Mouse (Mus musculus) left cerebral cortex, adult 2 months (tissue): Measurements from ENCODE around the gene Slc11a1. TPM values are rescaled to one million over a fixed set of nuclear protein-coding genes. Genes with fewer than 3 reads are reported as not detected.

Experiments used
- DNase-seq, 2 experiments: peaks; one replicate each; pipeline ENCODE4 v3.0.0; 2021 to 2022; ENCODE audit warnings: low spot score in 2 of 2, mixed read lengths in 1 of 2; ENCODE audit errors: extremely low spot score in 1 of 2
- H3K27ac ChIP-seq: fragments of 200-600 bp; 2 replicates; pipeline ENCODE4 v1.8.1; 2022
- H3K4me3 ChIP-seq: fragments of 200-600 bp; 2 replicates; pipeline ENCODE4 v1.8.1; 2022
- CTCF ChIP-seq: fragments of 200-600 bp; IDR thresholded peaks from 2 replicates; pipeline ENCODE4 v1.8.1; 2022; ENCODE audit warnings: antibody characterized with exemption, mild to moderate bottlenecking, moderate library complexity
- intact Hi-C: fragments of 180-260 bp; cut with DNase I; formaldehyde crosslinking; loops from one replicate; pipeline ENCODE4 v1.15.1; 2025
- total RNA-seq, 2 experiments: library from RNA; stranded (reverse); gene quantifications; 2 replicates each; pipeline ENCODE4 v1.2.3; 2021

Gene Slc11a1
- total RNA-seq, 2 experiments from 2014 or later: 5.0 to 5.4 TPM

DNA sequence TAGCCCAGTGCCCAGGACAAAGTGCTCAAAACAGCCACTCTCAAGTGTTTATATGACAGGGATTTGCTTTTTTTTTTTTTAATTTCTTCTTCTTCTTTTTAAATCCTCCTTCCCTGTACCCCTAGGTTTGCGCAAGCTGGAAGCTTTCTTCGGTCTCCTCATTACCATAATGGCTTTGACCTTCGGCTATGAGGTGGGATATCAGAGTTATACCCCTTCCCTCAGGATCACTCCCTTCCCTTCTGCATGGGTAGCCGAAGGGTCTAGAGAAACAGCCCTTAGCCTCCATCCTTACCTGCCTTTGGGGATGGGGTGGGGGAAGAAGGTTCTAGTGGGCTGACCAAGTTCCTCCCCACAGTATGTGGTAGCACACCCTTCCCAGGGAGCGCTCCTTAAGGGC, 5.5 kb downstream of the Slc11a1 start:
- intact Hi-C loops: no loop called here

DNA sequence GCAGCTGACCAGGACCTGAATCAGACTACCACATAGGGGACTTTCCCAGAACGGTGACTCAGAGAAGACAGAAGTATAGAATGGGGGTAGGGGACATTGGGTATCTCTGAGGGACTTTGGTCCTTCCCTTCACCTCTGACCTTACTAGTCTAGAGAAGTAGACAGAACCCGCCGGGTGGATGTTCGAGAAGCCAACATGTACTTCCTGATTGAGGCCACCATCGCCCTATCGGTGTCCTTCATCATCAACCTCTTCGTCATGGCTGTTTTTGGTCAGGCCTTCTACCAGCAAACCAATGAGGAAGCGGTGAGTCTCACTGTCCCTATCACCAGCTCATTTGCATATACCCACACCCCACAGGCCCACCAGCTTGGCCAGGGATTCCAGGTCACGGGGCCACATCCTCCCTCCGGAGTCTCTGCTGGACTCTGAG, 6.6 kb downstream of the Slc11a1 start:
- intact Hi-C loops: no loop called here
- DNase-seq: no peak
- H3K4me3 ChIP-seq: no peak overlapping the region
- no peak for TF ChIP-seq CTCF
- no peak overlapping the region for H3K27ac ChIP-seq

More for the DNA sequence above, 5.5 kb downstream of the Slc11a1 start:
- no peak for TF ChIP-seq CTCF
- Histone ChIP-seq H3K27ac (no peak overlapping the region), H3K4me3 (no peak overlapping the region)
- DNase-seq: no peak

DNA sequence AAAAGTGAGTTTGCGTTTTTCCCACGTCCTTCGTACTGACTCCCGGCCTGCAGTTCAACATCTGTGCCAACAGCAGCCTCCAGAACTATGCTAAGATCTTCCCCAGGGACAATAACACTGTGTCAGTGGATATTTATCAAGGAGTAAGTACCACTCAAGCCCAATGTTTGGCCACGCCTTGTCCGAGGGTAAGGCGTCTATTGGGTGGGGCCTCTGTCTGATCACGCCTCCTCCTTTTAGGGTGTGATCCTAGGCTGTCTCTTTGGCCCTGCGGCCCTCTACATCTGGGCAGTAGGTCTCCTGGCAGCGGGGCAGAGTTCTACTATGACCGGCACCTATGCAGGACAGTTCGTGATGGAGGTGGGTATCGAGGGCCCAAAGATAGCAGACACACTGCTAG, 8.4 kb downstream of the Slc11a1 start:
- TF ChIP-seq CTCF: no peak
- no peak for DNase-seq
- H3K27ac ChIP-seq: no peak overlapping the region
- no peak overlapping the region for H3K4me3 ChIP-seq
- intact Hi-C loops: no loop called here

DNA sequence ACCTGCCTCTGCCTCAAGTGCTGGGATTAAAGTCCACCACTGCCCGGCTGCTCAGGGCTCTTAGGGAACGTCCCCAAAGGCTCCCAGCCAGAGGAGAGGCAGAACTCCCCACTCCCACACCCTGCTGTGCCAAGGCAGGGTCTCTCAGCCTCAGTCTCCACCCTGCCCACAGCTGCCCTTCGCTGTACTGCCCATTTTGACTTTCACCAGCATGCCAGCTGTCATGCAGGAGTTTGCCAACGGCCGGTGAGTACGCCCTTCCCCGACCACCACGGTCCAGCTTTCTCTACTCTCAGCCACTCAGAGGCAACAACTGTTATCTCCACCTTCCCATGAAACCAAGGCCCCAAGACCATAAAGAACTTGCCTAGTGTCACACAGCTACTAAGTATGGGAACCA, 9.5 kb downstream of the Slc11a1 start:
- H3K4me3 ChIP-seq: no peak overlapping the region
- H3K27ac ChIP-seq: no peak overlapping the region
- DNase-seq: no peak
- intact Hi-C loops: no loop called here
- TF ChIP-seq CTCF: no peak

DNA sequence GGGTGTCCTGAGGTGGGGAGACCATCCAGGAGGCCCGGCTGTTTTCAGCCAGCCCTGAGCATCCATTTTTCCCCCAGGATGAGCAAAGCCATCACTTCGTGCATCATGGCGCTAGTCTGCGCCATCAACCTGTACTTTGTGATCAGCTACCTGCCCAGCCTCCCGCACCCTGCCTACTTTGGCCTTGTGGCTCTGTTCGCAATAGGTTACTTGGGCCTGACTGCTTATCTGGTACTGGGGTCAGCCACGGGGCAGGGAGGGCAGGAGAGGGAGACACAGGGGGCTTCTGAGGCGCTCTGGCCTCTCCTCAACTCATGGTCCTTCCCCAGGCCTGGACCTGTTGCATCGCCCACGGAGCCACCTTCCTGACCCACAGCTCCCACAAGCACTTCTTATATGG, 10.1 kb downstream of the Slc11a1 start:
- intact Hi-C loops: loop anchor here (5.0 kb wide), 1 partner anchor 178 kb away; no protein-coding TSS in a partner anchor
- TF ChIP-seq CTCF: no peak
- Histone ChIP-seq H3K27ac (no peak overlapping the region), H3K4me3 (no peak overlapping the region)
- no peak for DNase-seq

DNA sequence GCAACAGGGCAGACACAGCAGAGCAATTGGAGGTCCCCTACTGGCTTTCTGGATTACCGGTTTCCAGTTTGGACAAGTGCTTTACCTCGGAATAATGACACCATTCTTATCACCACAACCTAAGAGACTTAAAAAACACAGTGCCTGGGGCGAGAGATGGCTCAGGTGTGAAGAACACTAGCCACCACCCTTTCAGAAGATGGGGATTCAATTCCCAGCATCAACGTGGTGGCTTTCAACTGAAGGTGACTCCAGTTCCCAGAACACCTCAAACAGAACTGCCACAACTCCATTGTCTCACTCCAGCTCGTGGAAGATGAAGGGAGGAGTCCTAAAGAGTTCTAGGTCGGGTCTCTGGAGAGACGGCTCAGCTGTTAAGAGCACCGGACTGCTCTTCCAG, 10.5 kb downstream of the Slc11a1 start:
- no peak for TF ChIP-seq CTCF
- H3K4me3 ChIP-seq: no peak overlapping the region
- intact Hi-C loops: loop anchor here (5.0 kb wide), 1 partner anchor 178 kb away; no protein-coding TSS in a partner anchor

DNA sequence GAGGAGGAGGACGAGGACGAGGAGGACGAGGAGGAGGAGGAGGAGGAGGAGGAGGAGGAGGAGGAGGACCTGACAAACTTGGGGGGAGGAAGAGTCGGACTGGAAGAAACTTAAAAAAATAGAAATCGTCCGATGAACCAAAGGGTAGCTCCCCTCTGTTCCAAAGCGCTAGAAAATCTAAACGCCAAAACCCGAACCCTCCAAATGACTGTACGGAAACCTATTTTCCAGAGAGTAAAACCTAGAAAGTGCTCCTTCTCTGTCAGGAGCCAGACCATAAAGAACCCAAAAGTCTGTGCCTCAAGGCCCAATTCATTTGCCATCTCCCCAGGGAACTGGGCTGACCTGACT, 11.3 kb downstream of the Slc11a1 start:
- intact Hi-C loops: loop anchor here (2.0 to 5.0 kb wide), 2 partner anchors 74 to 179 kb away; no protein-coding TSS in a partner anchor
- H3K27ac ChIP-seq: peak overlapping the region; percentile 99

More for the DNA sequence above, 10.5 kb downstream of the Slc11a1 start:
- DNase-seq: no peak
- no peak overlapping the region for H3K27ac ChIP-seq

DNA sequence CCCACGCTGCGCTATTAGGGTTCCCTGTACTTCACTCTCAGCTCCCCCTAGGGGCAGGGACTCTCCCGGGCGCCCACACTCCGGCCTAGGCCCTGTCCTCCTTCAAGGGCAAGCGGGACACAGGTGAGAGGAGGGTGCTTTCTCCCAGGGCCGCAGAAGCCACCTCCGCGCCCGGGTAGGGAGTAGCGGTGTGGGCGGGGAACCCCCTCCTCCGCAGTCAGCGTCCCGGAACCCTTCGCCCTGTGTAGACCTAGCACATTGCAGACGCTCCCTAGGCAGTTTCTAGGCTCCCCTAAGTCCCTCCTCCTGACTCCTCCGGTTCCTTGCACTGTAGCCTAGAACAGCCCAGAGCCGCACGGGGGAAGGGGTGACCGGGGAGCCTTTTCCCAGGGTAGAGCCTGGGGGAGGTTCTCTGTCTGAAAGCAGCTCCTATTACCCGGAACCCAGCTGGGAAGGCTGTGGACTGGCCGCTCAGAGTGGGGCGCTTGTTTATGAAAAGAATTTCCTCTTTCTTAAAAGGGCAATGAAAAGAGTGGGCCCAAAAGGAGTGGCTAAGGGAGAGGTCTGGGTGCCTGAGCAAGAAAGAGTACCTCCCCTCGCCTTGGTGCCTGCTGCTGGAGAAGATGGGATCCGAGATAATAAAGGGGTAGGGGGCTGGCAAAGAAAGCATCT, 11.9 kb downstream of the Slc11a1 start:
- peak overlapping the region; percentile 64 for H3K4me3 ChIP-seq
- peak overlapping the region; percentile 99 for H3K27ac ChIP-seq
- TF ChIP-seq CTCF: peak; percentile 74
- peak; percentile 91 to 94 for DNase-seq
- intact Hi-C loops: loop anchor here (2.0 to 5.0 kb wide), 2 partner anchors 74 to 180 kb away; no protein-coding TSS in a partner anchor

More for the DNA sequence above, 11.3 kb downstream of the Slc11a1 start:
- TF ChIP-seq CTCF: no peak
- peak overlapping the region; percentile 64 for H3K4me3 ChIP-seq
- DNase-seq: no peak

DNA sequence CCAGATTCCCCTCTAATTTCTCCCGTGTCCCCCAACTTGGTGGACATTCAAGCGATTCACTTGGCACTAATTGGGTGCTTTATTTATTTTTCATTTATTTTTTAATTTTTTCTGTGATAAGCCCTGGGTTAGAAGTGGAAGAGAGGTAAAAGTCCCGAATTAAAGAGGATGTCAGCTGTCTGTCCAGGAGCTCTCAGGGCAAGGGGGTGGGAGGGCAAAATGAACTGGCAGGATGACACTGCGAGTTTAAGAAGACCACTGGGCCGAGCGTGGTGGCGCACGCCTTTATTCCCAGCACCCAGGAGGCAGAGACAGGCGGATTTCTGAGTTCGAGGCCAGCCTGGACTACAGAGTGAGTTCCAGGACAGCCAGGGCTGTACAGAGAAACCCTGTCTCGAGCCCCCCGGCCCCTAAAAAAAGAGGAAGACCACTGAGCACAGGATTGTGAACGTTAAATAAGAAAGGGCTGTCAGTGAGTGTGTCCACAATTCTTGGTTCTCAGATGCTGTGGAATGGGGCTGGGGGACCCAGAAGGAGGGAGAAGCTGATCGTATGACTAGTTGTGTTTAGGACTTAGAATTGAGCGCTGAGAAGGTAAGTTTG, 12.5 kb downstream of the Slc11a1 start:
- intact Hi-C loops: loop anchor here (2.0 to 5.0 kb wide), 2 partner anchors 75 to 180 kb away; no protein-coding TSS in a partner anchor
- Histone ChIP-seq H3K4me3 (peak overlapping the region; percentile 64), H3K27ac (peak overlapping the region; percentile 99)
- DNase-seq: no peak
- no peak for TF ChIP-seq CTCF

DNA sequence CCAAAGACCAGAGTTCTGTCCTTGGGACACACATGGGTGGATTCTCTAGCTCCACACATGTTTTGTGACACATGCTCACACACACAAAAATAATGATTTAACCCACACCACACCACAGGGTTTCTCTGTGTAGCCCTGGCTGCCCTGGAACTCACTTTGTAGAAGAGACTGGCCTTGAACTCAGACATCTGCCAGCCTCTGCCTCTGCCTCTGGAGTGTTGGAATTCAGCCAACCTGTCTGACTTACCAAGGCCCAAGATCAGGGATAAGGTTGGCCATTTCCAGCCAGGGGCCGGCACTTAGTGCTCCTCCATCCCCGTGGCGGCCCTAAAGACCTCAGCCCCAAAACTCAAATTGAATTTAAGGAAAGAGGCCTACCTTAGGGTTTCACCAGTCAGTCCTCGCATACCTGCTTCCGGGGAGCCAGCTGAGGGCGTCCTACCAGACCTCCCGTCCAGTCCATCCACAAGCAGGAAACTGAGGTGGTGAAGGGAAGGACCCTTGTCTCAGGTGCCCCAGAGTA, 13.5 kb downstream of the Slc11a1 start:
- no peak for DNase-seq
- TF ChIP-seq CTCF: no peak
- Histone ChIP-seq H3K4me3 (no peak overlapping the region), H3K27ac (no peak overlapping the region)
- intact Hi-C loops: loop anchor here (5.0 kb wide), 1 partner anchor 181 kb away; no protein-coding TSS in a partner anchor

DNA sequence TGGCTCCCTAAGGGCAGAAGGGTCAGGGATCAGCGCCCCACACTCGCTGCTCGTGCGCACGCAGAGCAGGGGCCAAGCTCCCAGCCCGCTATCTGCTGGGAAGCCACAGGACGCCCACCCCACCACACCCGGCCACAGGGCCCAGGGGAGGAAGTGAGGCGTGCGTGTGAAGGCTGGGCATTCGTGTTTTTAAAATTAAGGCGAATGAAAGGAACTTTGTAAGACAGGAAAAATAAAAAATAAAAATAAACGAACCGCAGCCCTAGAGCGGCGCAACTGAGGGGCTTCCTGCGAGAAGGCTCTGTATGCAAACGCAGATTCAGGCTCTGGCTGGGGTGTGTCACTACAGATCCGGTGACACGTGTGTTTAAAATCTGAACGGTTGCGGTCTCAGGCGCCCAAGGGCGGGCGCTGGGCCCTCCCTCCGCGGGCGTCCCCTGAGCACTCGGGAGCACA, 14.9 kb downstream of the Slc11a1 start:
- intact Hi-C loops: loop anchor here (2.0 to 5.0 kb wide), 3 partner anchors 63 to 183 kb away; partner anchors contain the start of gene Arpc2
- H3K27ac ChIP-seq: peak overlapping the region; percentile 28; the same call in 1 of the 2 replicates
- TF ChIP-seq CTCF: no peak
- H3K4me3 ChIP-seq: no peak overlapping the region
- no peak for DNase-seq

DNA sequence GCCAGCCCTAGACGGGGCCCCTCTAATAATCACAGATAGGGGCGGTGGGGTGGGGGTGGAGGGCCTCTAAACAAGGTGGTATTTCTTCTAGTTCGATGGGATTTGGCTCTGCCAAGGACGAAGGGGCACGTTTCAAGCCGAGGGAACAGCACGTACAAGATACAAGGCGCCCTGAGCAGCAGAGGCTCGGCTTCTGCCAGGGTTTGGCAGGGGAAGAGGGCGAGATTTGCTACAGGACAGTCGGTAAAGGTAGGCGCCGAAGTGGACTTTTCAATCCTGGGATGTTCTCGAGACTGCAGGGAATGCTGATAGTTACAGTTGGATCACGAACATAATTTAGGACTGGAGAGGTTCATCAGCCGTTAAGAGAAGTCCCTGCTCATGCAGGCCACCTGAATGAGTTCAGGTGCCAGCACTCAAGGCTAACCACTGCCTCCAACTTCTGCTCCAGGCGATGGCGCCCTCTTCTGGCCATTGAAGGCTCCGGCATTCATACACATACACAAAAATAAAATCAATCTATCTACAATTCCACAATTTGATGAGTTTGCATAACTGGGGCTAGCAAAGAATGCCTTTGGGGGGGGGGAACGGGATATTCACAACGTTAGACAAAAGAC, 15.4 kb downstream of the Slc11a1 start:
- intact Hi-C loops: loop anchor here (2.0 to 5.0 kb wide), 2 partner anchors 62 to 153 kb away; partner anchors contain the start of gene Arpc2
- Histone ChIP-seq H3K4me3 (no peak overlapping the region), H3K27ac (peak overlapping the region; percentile 28)
- TF ChIP-seq CTCF: peak; percentile 53
- DNase-seq: no peak
